13 mouse cellular contexts compared by ENCODE assay signal in the genomic region with DNA sequence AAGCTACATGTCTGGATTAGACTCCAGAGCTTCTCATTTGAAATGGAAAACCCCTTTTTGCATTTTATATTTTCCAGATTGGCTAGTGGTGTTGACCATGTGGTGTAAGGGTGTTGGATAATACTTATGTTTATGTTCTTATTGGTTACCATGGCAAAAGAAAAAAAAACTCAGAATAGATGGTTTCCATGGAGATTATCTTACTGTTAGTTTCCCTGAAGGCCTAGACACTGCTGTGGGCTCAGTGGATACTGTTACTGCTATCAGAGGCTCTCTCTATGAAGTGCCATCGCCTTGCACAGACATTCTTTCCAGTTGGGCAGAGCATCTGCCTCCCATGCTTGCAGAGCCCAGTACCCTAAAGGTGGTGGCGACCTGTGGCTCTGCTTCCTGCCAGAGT. TPM values are rescaled to one million over a fixed set of nuclear protein-coding genes. Genes with fewer than 3 reads are reported as not detected.
A peak's percentile ranks its signal among the peaks of the same experiment; 100 is the strongest.
DNase-seq lines count a peak whose midpoint lies in the region; ATAC-seq and TF ChIP-seq lines count a peak whose summit lies in the region.
"Had no signal": no experiment of that assay in that cellular context is flagged by ENCODE, and none has a peak within 500 bp of the region (broad histone marks: within the 10 kb centered on the region; RNA-seq: fewer than 3 reads in every experiment).

No protein-coding gene starts in this region.

- no peak overlapping the region for H3K27ac ChIP-seq in liver, embryonic 12.5 days
- H3K27ac ChIP-seq in macrophage = peak overlapping the region; percentile 89; the same call in 1 of the 2 replicates

- TF ChIP-seq CTCF in brain, embryonic 14.5 days (IDR thresholded peaks at IDR 0.05; ENCODE audit: borderline replicate concordance, extremely low read depth, insufficient read depth, insufficient read length) = no peak

- peaks cover 26% of the 10 kb centered on the region for H3K4me1 ChIP-seq in liver, embryonic 12.5 days

- no peak for DNase-seq in frontal cortex, postnatal 14 days (ENCODE audit: low spot score in 2 of 2)
- DNase-seq in liver = no peak
- peak; percentile 49 for DNase-seq in brain, embryonic 14.5 days (ENCODE audit: low read depth)
- DNase-seq in cerebellum, postnatal 14 days = no peak
- DNase-seq: adrenal gland, postnatal 25 days; cerebellum, postnatal 25 days; kidney, adult 9 months; right cerebral cortex, adult 18-20 months had no signal

- no peak overlapping the region for H3K9ac ChIP-seq in liver, embryonic 12.5 days

- no peaks in the 10 kb centered on the region for H3K79me2 ChIP-seq in macrophage (ENCODE audit: inconsistent target)

- no peak overlapping the region for H3K4me2 ChIP-seq in liver, embryonic 12.5 days

- H3K36me3 ChIP-seq in liver, embryonic 12.5 days = 0 out of 2 replicates have a peak, but pooled peaks cover 3% of the 10 kb centered on the region
- no peaks in the 10 kb centered on the region for H3K36me3 ChIP-seq in macrophage (ENCODE audit: inconsistent target)
- H3K36me3 ChIP-seq: hindbrain, embryonic 10.5 days had no signal

- H3K4me3 ChIP-seq in liver, embryonic 12.5 days = no peak overlapping the region
- no peak overlapping the region for H3K4me3 ChIP-seq in macrophage (ENCODE audit: inconsistent target)
- H3K4me3 ChIP-seq: hindbrain, embryonic 10.5 days had no signal

- ATAC-seq in frontal cortex, adult (ENCODE audit: low TSS enrichment) = peak; percentile 39
- ATAC-seq in liver, embryonic 12.5 days = 0 out of 2 replicates have a peak, but pooled peaks have one; percentile 30
- ATAC-seq in monocyte, adult 5-6 weeks (replicated peaks; ENCODE audit: insufficient number of reproducible peaks, low FRiP score, low TSS enrichment, poor library complexity, severe bottlenecking) = no peak

- no peaks in the 10 kb centered on the region for H3K27me3 ChIP-seq in liver, embryonic 12.5 days (replicated peaks)

- no peaks in the 10 kb centered on the region for H3K9me3 ChIP-seq in liver, embryonic 12.5 days (replicated peaks)
- H3K9me3 ChIP-seq: hindbrain, embryonic 10.5 days had no signal

- TF ChIP-seq POLR2A in brain, embryonic 14.5 days (IDR thresholded peaks at IDR 0.05; ENCODE audit: borderline replicate concordance, extremely low read depth, insufficient read depth, insufficient read length, poor library complexity, severe bottlenecking) = no peak

- 50% methylated on average over 2 of the region's 2 CpGs for WGBS in liver, embryonic 12.5 days (ENCODE audit: insufficient replicate concordance)
- WGBS in macrophage (ENCODE audit: missing documents) = 89% methylated on average over 1 of the region's 2 CpGs

RNA-seq across cellular contexts. Expression of gene Poc1a, which starts 37.2 kb away (rescaled TPM):
- polyA plus RNA-seq in liver, embryonic 12.5 days (2016; fragmentation: Nextera tagmentation; extraction: Ambion mirVana) = 28.8 and 29.0 TPM in 2 replicates
- polyA plus RNA-seq in brain, embryonic 14.5 days (2012; rRNA removed) = 10.4 and 15.4 TPM in 2 replicates
- 1 to 10 TPM; 1.9 to 9.1 (median 4.5) TPM for total RNA-seq in macrophage (2018; cell fraction: chromatin; rRNA removed)
- total RNA-seq in macrophage (2018; cell fraction: cytosol; rRNA removed) = 1 to 10 TPM; 2.2 to 5.2 (median 3.6) TPM
- total RNA-seq in macrophage (2018; cell fraction: nucleus; rRNA removed) = 1 to 10 TPM; 1.0 to 5.8 (median 2.6) TPM
- polyA plus RNA-seq in macrophage (2018) = 2.7 to 6.4 TPM (median 3.5 TPM) in 3 replicates
- 0.38 to 2.4 TPM (median 0.85 TPM) in 3 replicates for total RNA-seq in monocyte, adult 5-6 weeks (2017)

RNA-seq across cellular contexts. Expression of gene Dusp7, which starts 50.4 kb away (rescaled TPM):
- polyA plus RNA-seq in liver, embryonic 12.5 days (2016; fragmentation: Nextera tagmentation; extraction: Ambion mirVana) = 10.4 and 10.5 TPM in 2 replicates
- polyA plus RNA-seq in brain, embryonic 14.5 days (2012; rRNA removed) = 41.5 and 50.3 TPM in 2 replicates
- total RNA-seq in macrophage (2018; cell fraction: chromatin; rRNA removed) = 10 to 100 TPM in 19 of 26 experiments, 1 to 10 TPM in 7; 4.1 to 46.7 (median 12.6) TPM
- 10 to 100 TPM; 32.4 to 87.1 (median 54.1) TPM for total RNA-seq in macrophage (2018; cell fraction: cytosol; rRNA removed)
- total RNA-seq in macrophage (2018; cell fraction: nucleus; rRNA removed) = 10 to 100 TPM; 16.5 to 77.6 (median 30.5) TPM
- 58.0 to 112 TPM (median 63.3 TPM) in 3 replicates for polyA plus RNA-seq in macrophage (2018)
- total RNA-seq in monocyte, adult 5-6 weeks (2017) = 8.7 to 21.2 TPM (median 12.2 TPM) in 3 replicates
